Mouse (Mus musculus): Measurements from ENCODE around the gene Hivep3.

Hivep3 gene

GRCm38 (mm10) chr4:120164316-120164715, 430.7 kb downstream of the Hivep3 start:
- no peak for DNase-seq

- DNase-seq = no peak
Measured at GRCm38 (mm10) chr4:120167778-120168177, 434.2 kb downstream of the Hivep3 start.

GRCm38 (mm10) chr4:120168346-120168745, 434.8 kb downstream of the Hivep3 start:
- DNase-seq = no peak

GRCm38 (mm10) chr4:120170387-120170936, 436.9 kb downstream of the Hivep3 start:
- DNase-seq = no peak

GRCm38 (mm10) chr4:120172050-120172684, 438.6 kb downstream of the Hivep3 start:
- DNase-seq = no peak

GRCm38 (mm10) chr4:120179123-120179522, 445.5 kb downstream of the Hivep3 start:
- DNase-seq = no peak

- no peak for DNase-seq
Measured at GRCm38 (mm10) chr4:120180535-120180934, 447.0 kb downstream of the Hivep3 start.

- no peak for DNase-seq
Measured at GRCm38 (mm10) chr4:120184374-120184991, 450.9 kb downstream of the Hivep3 start.

GRCm38 (mm10) chr4:120186441-120186840, 452.9 kb downstream of the Hivep3 start:
- no peak for DNase-seq

- DNase-seq = no peak
Measured at GRCm38 (mm10) chr4:120186934-120187333, 453.4 kb downstream of the Hivep3 start.

All from thymus, adult 18-20 months (tissue).